29 mouse cellular contexts compared by ENCODE assay signal in the genomic region with DNA sequence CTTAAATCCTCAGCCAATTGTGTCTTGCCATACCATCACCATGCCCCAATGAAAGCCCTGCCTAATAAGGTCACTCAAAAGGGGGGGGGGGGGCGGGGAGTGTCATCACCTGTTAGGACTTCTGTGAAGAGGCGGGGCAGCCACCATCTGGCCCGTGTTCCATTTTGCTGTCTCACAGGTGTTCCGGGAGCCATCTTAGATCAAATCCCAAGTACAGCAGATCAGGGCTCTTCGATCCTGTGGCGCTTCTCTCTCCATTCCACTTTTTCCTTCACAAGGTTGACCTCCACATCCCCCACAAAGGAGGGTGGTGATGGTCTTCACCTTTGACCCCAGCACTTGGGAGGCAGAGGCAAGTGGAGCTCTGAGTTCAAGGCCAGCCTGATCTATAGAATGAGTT. TPM values are rescaled to one million over a fixed set of nuclear protein-coding genes. Genes with fewer than 3 reads are reported as not detected.
A peak's percentile ranks its signal among the peaks of the same experiment; 100 is the strongest.
DNase-seq lines count a peak whose midpoint lies in the region; ATAC-seq and TF ChIP-seq lines count a peak whose summit lies in the region.
"Had no signal": no experiment of that assay in that cellular context is flagged by ENCODE, and none has a peak within 500 bp of the region (broad histone marks: within the 10 kb centered on the region; RNA-seq: fewer than 3 reads in every experiment).

No protein-coding gene starts in this region.

- no peak overlapping the region for H3K27ac ChIP-seq in intestine, postnatal 0 days (ENCODE audit: low read depth, low read length)
- H3K27ac ChIP-seq: embryonic facial prominence, embryonic 13.5 days; forebrain, embryonic 12.5 days; forebrain, embryonic 15.5 days; heart, adult 2 months; hindbrain, embryonic 12.5 days; intestine, embryonic 15.5 days had no signal

- ATAC-seq in intestine, postnatal 0 days: no peak
- ATAC-seq: CD4-positive, CD25-positive, alpha-beta regulatory T cell, adult 4 months; forebrain, embryonic 15.5 days; hindbrain, embryonic 16.5 days; intestine, embryonic 15.5 days had no signal

- no peak for TF ChIP-seq CTCF in intestine, postnatal 0 days (IDR thresholded peaks at IDR 0.05; ENCODE audit: low read depth)

- H3K36me3 ChIP-seq in intestine, postnatal 0 days (ENCODE audit: control insufficient read depth, insufficient read depth): no peaks in the 10 kb centered on the region
- H3K36me3 ChIP-seq: embryonic facial prominence, embryonic 10.5 days; embryonic facial prominence, embryonic 13.5 days; forebrain, embryonic 12.5 days; forebrain, embryonic 15.5 days; hindbrain, embryonic 12.5 days; intestine, embryonic 15.5 days had no signal

- H3K4me1 ChIP-seq in intestine, postnatal 0 days (replicated peaks; ENCODE audit: control insufficient read depth, insufficient read depth, low read length): no peaks in the 10 kb centered on the region

- no peaks in the 10 kb centered on the region for H3K9me3 ChIP-seq in intestine, postnatal 0 days (ENCODE audit: control insufficient read depth)
- H3K9me3 ChIP-seq: forebrain, embryonic 12.5 days; forebrain, embryonic 15.5 days; hindbrain, embryonic 12.5 days; intestine, embryonic 15.5 days had no signal

- H3K4me2 ChIP-seq in intestine, postnatal 0 days (replicated peaks; ENCODE audit: low read depth): no peak overlapping the region
- H3K4me2 ChIP-seq: embryonic facial prominence, embryonic 13.5 days; forebrain, embryonic 12.5 days; forebrain, embryonic 15.5 days; heart, embryonic 11.5 days; hindbrain, embryonic 12.5 days; intestine, embryonic 15.5 days had no signal

- H3K4me3 ChIP-seq in intestine, postnatal 0 days (ENCODE audit: low read depth, low read length): no peak overlapping the region
- H3K4me3 ChIP-seq: embryonic facial prominence, embryonic 10.5 days; embryonic facial prominence, embryonic 13.5 days; erythroblast, embryonic 14.5 days; forebrain, embryonic 12.5 days; forebrain, embryonic 15.5 days; heart, adult 2 months; hindbrain, embryonic 12.5 days; intestine, embryonic 15.5 days had no signal

- WGBS in intestine, postnatal 0 days: 59% methylated on average over 6 of the region's 6 CpGs

- DNase-seq in cerebellum, adult 9-11 months: peak; percentile 28
- no peak for DNase-seq in cerebellum, postnatal 10 days
- peak; percentile 20 for DNase-seq in retina, adult 2 months (ENCODE audit: low read depth, low spot score)
- DNase-seq in retina, embryonic 14.5 days (ENCODE audit: low spot score): no peak
- DNase-seq in ES-CJ7 (ENCODE audit: low read depth, low spot score) (peak; percentile 43), ZHBTc4 (ENCODE audit: low read depth, low spot score) (peak; percentile 36)
- DNase-seq in ovary, postnatal 10 days (ENCODE audit: low spot score): no peak
- DNase-seq: adrenal gland, adult 2 months; adrenal gland, postnatal 14 days; cerebellum, adult 11 months; cerebellum, adult 8-10 months; embryo, embryonic 11 days; gastrocnemius, postnatal 10 days; gastrocnemius, postnatal 36 days; heart, adult 2 months; kidney, adult 18-20 months had no signal

- H3K9ac ChIP-seq in intestine, postnatal 0 days (ENCODE audit: low read depth, low read length): no peak overlapping the region
- H3K9ac ChIP-seq: embryonic facial prominence, embryonic 13.5 days; forebrain, embryonic 12.5 days; forebrain, embryonic 15.5 days; hindbrain, embryonic 12.5 days; intestine, embryonic 15.5 days had no signal

- no peaks in the 10 kb centered on the region for H3K27me3 ChIP-seq in intestine, postnatal 0 days (replicated peaks; ENCODE audit: control insufficient read depth, insufficient read depth, low read length)
- H3K27me3 ChIP-seq: embryonic facial prominence, embryonic 13.5 days; forebrain, embryonic 12.5 days; forebrain, embryonic 15.5 days; hindbrain, embryonic 12.5 days; intestine, embryonic 15.5 days had no signal

RNA-seq across cellular contexts. Expression of gene Phyh, which starts 2.8 kb away (rescaled TPM):
- polyA plus RNA-seq in intestine, postnatal 0 days (2015; fragmentation: Nextera tagmentation; extraction: Ambion mirVana): 210 and 230 TPM in 2 replicates

RNA-seq across cellular contexts. Expression of gene Sephs1, which starts 34.7 kb away (rescaled TPM):
- polyA plus RNA-seq in intestine, postnatal 0 days (2015; fragmentation: Nextera tagmentation; extraction: Ambion mirVana): 23.9 and 24.1 TPM in 2 replicates

RNA-seq across cellular contexts. Expression of gene Ucma, which starts 59.9 kb away (rescaled TPM):
- not detected in 2 replicates for polyA plus RNA-seq in intestine, postnatal 0 days (2015; fragmentation: Nextera tagmentation; extraction: Ambion mirVana)
- polyA plus RNA-seq: adrenal gland, adult 2 months; CD4-positive, CD25-positive, alpha-beta regulatory T cell, adult 4 months; erythroblast, embryonic 14.5 days; forebrain, embryonic 12.5 days; forebrain, embryonic 15.5 days; heart, embryonic 11.5 days; heart, embryonic 14.5 days; heart, postnatal 0 days; intestine, embryonic 15.5 days had no signal

Comparison
In these comparisons a context has a peak if more than half of its experiments do, and no peak if none do; other contexts are left out.
1. DNase-seq: peak in cerebellum, adult 9-11 months (single experiment), retina, adult 2 months (single experiment), ES-CJ7 (single experiment) and ZHBTc4 (single experiment); none in cerebellum, postnatal 10 days (0 of 2), retina, embryonic 14.5 days (single experiment) and ovary, postnatal 10 days (single experiment).